Mouse (Mus musculus): ENCODE results near the gene Upf3b.

Upf3b gene

GRCm38 (mm10) chrX:37076651-37077050, 33.5 kb downstream of the Upf3b start:
- no peak for DNase-seq (ENCODE audit: low spot score)

GRCm38 (mm10) chrX:37074262-37074892, 35.7 kb downstream of the Upf3b start:
- DNase-seq (ENCODE audit: low spot score): peak; percentile 80

GRCm38 (mm10) chrX:37068766-37069165, 41.4 kb downstream of the Upf3b start:
- no peak for DNase-seq (ENCODE audit: low spot score)

- DNase-seq (ENCODE audit: low spot score): no peak
Measured at GRCm38 (mm10) chrX:37067299-37067698, 42.8 kb downstream of the Upf3b start.

- DNase-seq (ENCODE audit: low spot score): no peak
Measured at GRCm38 (mm10) chrX:37063902-37064301, 46.2 kb downstream of the Upf3b start.

- no peak for DNase-seq (ENCODE audit: low spot score)
Measured at GRCm38 (mm10) chrX:37048890-37049823, 61.0 kb downstream of the Upf3b start.

- no peak for DNase-seq (ENCODE audit: low spot score)
Measured at GRCm38 (mm10) chrX:37048066-37048889, 61.8 kb downstream of the Upf3b start, which contains the start of gene Sowahd. Gene Sowahd (plus strand): TSS chrX:37048845.

- peak; percentile 71 for DNase-seq (ENCODE audit: low spot score)
Measured at GRCm38 (mm10) chrX:37042726-37043125, 67.4 kb downstream of the Upf3b start.
